Comparison of ENCODE assay signal across 8 mouse cellular contexts in the genomic region with DNA sequence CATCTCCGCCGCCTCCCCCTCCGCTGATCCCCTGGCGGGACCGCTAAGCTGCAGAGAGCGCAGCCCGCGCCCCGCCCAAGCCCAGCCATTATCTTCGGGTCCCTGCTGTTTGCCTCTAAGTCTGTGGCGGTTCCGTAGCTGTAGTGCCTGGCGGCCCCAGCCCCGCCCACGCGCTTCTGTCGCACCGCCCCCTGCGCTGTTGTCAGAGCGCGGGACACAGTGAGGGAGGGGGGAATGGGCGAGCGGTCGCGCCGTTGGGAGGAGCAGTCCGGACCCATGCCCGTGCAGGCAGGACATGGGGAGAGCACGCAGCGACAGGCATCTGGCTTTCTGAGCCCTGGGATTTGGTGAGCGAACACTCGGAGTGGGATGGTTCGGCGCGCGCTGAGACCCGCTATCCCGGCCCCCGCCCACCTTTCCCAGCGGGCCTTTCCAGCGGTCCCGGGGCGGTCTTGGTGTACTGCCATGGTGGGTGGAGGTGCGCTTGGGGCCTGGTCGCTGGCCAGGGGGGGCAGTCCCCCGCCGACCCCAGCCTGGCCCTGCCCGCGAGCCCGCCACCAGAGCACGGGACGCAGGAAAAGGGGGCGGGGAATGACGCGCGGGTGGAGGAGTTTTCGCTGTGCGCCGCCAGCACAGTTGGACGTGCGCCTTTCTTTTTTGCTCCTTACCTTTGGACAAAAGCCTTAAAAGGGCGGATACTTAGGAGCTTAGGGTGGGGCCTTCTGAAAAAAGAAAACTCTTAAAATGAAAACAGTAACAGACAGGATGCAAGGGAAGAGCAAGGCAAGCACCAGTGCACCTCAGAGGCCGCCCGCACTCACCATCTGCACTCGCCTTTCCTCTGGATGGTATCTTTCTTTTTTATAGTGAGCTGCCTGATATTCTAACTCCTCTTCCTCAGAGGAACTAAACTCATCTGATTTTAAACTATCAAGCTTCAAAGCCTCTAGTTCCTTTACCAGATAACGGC. TPM values are rescaled to one million over a fixed set of nuclear protein-coding genes. Genes with fewer than 3 reads are reported as not detected.
A peak's percentile ranks its signal among the peaks of the same experiment; 100 is the strongest.
DNase-seq lines count a peak whose midpoint lies in the region; ATAC-seq and TF ChIP-seq lines count a peak whose summit lies in the region.

A gene (plus strand): TSS at position 205 of the 970 bp plus-strand sequence.

- 6% methylated on average over 59 of the region's 66 CpGs for WGBS in embryonic facial prominence, embryonic 11.5 days
- 6% methylated on average over 57 of the region's 66 CpGs for WGBS in intestine, postnatal 0 days

- intact Hi-C loops in left cerebral cortex, postnatal 36 days (cut with DNase I) = no loop called here

- H3K4me2 ChIP-seq in embryonic facial prominence, embryonic 11.5 days (ENCODE audit: low read depth, low read length) = peak within 1 kb of the TSS; percentile 23
- peak within 1 kb of the TSS; percentile 66 for H3K4me2 ChIP-seq in intestine, postnatal 0 days (replicated peaks; ENCODE audit: low read depth)

- no peaks in the 10 kb centered on the region for H3K4me1 ChIP-seq in embryonic facial prominence, embryonic 11.5 days (ENCODE audit: control insufficient read depth, insufficient read depth, low read length)
- H3K4me1 ChIP-seq in intestine, postnatal 0 days (replicated peaks; ENCODE audit: control insufficient read depth, insufficient read depth, low read length) = no peaks in the 10 kb centered on the region

- no peaks in the 10 kb centered on the region for H3K27me3 ChIP-seq in embryonic facial prominence, embryonic 11.5 days (ENCODE audit: control insufficient read depth, insufficient read depth, low read length)
- H3K27me3 ChIP-seq in intestine, postnatal 0 days (replicated peaks; ENCODE audit: control insufficient read depth, insufficient read depth, low read length) = no peaks in the 10 kb centered on the region

- H3K36me3 ChIP-seq in embryonic facial prominence, embryonic 11.5 days (replicated peaks; ENCODE audit: control insufficient read depth, insufficient read depth, low read depth, low read length) = no peaks in the 10 kb centered on the region
- H3K36me3 ChIP-seq in intestine, postnatal 0 days (ENCODE audit: control insufficient read depth, insufficient read depth) = no peaks in the 10 kb centered on the region

- TF ChIP-seq CTCF in intestine, postnatal 0 days (IDR thresholded peaks at IDR 0.05; ENCODE audit: low read depth) = no peak

- peak within 1 kb of the TSS; percentile 63 for H3K9ac ChIP-seq in embryonic facial prominence, embryonic 11.5 days (replicated peaks; ENCODE audit: low read length)
- peak within 1 kb of the TSS; percentile 22; the same call in 1 of the 2 replicates for H3K9ac ChIP-seq in intestine, postnatal 0 days (ENCODE audit: low read depth, low read length)

- ATAC-seq in embryonic facial prominence, embryonic 11.5 days (replicated peaks; ENCODE audit: insufficient number of reproducible peaks, low FRiP score, low TSS enrichment, low read depth) = peak; percentile 99
- peak; percentile 100 for ATAC-seq in granulocyte monocyte progenitor cell, adult 5-6 weeks (replicated peaks; ENCODE audit: poor library complexity, severe bottlenecking)
- ATAC-seq in intestine, postnatal 0 days = peak; percentile 79

- peak within 1 kb of the TSS; percentile 83 for H3K27ac ChIP-seq in embryonic facial prominence, embryonic 11.5 days (replicated peaks; ENCODE audit: low read depth, low read length)
- H3K27ac ChIP-seq in intestine, postnatal 0 days (ENCODE audit: low read depth, low read length) = peak within 1 kb of the TSS; percentile 41

- H3K9me3 ChIP-seq in embryonic facial prominence, embryonic 11.5 days (replicated peaks; ENCODE audit: control insufficient read depth, low read length) = no peaks in the 10 kb centered on the region
- no peaks in the 10 kb centered on the region for H3K9me3 ChIP-seq in intestine, postnatal 0 days (ENCODE audit: control insufficient read depth)

- H3K4me3 ChIP-seq in embryonic facial prominence, embryonic 11.5 days (ENCODE audit: low read depth, low read length) = peak within 1 kb of the TSS; percentile 49
- H3K4me3 ChIP-seq in intestine, postnatal 0 days (ENCODE audit: low read depth, low read length) = peak within 1 kb of the TSS; percentile 55

- peak; percentile 88 to 91 for DNase-seq in adrenal gland, postnatal 36 days
- DNase-seq in embryonic facial prominence, embryonic 11.5 days (ENCODE audit: low spot score) = peak; percentile 82
- DNase-seq in left cerebral cortex, postnatal 36 days (ENCODE audit: low spot score in 2 of 2) = peak; percentile 70 to 71
- DNase-seq in mesoderm, embryonic 11.5 days (ENCODE audit: low read depth, low spot score) = peak; percentile 84
- DNase-seq in right cerebral cortex, postnatal 25 days = peak; percentile 76
- DNase-seq in urinary bladder, postnatal 25 days (ENCODE audit: low spot score) = peak; percentile 42

RNA-seq across cellular contexts. Expression of the gene that starts here (rescaled TPM):
- total RNA-seq in adrenal gland, postnatal 36 days (2021) = 1 to 10 TPM; 6.9 to 9.4 TPM
- 20.8 and 22.9 TPM in 2 replicates for polyA plus RNA-seq in embryonic facial prominence, embryonic 11.5 days (2014; fragmentation: Nextera tagmentation; extraction: Ambion mirVana)
- 6.2 and 18.3 TPM in 2 replicates for total RNA-seq in granulocyte monocyte progenitor cell, adult 5-6 weeks (2014; fragmentation: Nextera tagmentation)
- 0.57 and 2.4 TPM in 2 replicates for total RNA-seq in granulocyte monocyte progenitor cell, adult 5-6 weeks (2017)
- 4.9 and 5.5 TPM in 2 replicates for polyA plus RNA-seq in intestine, postnatal 0 days (2015; fragmentation: Nextera tagmentation; extraction: Ambion mirVana)
- total RNA-seq in left cerebral cortex, postnatal 36 days (2021) = 1 to 10 TPM; 3.6 to 7.0 TPM

Comparison
In these comparisons a context has a peak if more than half of its experiments do, and no peak if none do; other contexts are left out.
1. Peak in every context shown above with its lines: DNase-seq, ATAC-seq, H3K4me3 ChIP-seq and H3K27ac ChIP-seq.